Mouse (Mus musculus) spleen, postnatal 4 days (tissue): ENCODE data around the gene Clstn1.

ENCODE experiments used
- DNase-seq, 2 experiments: peaks; one replicate each; pipeline ENCODE4 v3.0.0; 2022; ENCODE audit warnings: low spot score in 2 of 2

Clstn1 gene

GRCm38 (mm10) chr4:149586044-149586782, at the start of gene Clstn1:
Gene Clstn1 (plus strand): TSS chr4:149586468.
- DNase-seq = peak in 1 of 2 experiments; percentile 62

GRCm38 (mm10) chr4:149539441-149539840, 46.8 kb upstream of the Clstn1 start:
- DNase-seq = no peak

- DNase-seq = no peak
Measured at GRCm38 (mm10) chr4:149541935-149542334, 44.3 kb upstream of the Clstn1 start.

DNA sequence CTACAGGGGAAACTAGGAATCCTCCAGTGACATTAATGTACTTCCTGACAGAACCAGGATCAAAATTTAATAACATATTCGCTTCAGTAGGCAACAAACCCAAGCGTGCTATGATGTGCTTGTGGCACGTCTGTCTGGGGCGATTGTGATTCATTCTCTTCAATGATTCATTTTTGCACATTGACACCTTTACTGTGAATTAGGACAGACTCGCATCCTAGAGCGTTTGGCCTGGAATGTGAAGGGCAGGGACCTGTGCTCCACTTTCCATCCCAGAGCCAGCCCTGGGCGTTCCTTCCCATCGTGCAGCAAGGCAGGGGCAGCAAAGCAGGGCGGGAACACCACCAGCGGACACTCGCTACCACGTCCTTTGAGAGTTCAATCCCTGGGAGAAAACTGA, 43.8 kb upstream of the Clstn1 start:
- no peak for DNase-seq

GRCm38 (mm10) chr4:149542927-149543553, 43.2 kb upstream of the Clstn1 start:
- peak; percentile 75 to 91 for DNase-seq

DNA sequence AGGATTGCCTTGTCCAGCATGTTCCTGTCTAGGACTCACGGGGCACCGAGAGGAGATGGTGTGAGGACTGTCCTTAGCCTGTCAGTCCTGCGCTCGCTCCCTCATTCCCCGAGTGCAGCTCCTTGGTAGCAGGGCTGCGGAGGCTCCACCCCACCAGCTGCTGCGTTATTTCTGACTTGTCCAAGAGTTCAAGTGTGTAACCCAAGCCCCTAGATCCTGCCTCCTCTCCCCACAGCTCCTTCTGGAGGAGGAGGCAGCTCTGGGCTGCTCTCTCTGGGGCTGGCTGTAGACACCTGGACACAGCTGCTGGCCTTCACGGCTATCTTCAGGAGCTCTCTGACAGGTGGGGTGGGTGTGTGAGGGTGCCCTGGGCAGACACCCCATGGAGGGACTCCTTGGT, 41.4 kb upstream of the Clstn1 start:
- no peak for DNase-seq

DNA sequence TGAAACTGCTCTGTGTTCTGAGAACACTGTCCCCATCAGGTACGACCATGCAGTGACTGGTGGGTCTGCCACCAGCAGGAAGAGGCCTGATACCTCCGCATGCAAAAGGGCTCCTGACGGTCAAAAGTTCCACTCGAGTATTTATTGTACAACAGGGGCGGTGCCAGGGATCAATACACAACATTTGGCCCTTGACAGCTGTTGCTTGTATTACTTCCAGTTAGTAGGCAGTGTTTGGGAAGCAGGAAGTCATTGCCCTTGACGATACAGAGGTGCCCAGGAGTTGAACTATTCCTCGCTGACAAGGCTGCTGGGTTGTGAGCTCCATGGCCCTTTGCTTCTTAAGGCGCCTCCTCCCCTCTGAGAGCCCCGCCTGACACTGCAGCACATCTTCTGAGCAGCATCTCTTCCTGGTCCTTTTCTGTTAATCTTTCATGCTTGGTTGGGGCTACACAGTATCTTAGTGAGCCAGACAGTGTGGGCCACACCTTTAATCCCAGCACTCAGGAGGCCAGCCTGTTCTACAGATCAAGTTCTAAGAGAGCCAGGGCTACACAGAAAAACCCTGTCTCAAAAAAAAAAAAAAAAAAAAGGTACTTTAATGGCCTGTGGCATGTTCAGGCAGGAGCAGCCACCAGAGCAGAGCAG, 39.3 kb upstream of the Clstn1 start:
- DNase-seq = no peak

DNA sequence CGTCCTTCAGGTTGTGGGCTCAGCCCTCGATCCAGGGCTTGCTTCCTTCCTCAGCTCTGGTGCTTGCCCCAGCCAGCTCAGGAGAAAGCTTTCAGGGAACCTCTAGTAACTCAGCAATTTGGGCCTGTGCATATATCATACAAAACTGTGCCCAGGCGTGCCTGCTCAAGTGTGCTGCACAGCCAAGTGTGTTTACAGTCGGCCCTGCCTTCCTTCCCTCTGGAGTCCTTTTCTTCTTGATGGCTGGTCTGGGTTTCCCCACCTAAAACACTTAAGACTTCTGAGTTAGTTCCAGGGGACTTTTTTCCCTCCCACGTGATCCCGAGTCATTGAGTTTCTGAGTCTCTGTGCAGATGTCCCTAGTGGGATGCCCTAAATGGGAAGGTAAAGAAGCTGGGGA, 38.7 kb upstream of the Clstn1 start:
- no peak for DNase-seq

- DNase-seq = peak; percentile 60 to 78
Measured at GRCm38 (mm10) chr4:149549221-149549925, 36.9 kb upstream of the Clstn1 start.

- DNase-seq = no peak
Measured at GRCm38 (mm10) chr4:149550866-149551265, 35.4 kb upstream of the Clstn1 start.

- no peak for DNase-seq
Measured at GRCm38 (mm10) chr4:149551696-149552095, 34.6 kb upstream of the Clstn1 start.

DNA sequence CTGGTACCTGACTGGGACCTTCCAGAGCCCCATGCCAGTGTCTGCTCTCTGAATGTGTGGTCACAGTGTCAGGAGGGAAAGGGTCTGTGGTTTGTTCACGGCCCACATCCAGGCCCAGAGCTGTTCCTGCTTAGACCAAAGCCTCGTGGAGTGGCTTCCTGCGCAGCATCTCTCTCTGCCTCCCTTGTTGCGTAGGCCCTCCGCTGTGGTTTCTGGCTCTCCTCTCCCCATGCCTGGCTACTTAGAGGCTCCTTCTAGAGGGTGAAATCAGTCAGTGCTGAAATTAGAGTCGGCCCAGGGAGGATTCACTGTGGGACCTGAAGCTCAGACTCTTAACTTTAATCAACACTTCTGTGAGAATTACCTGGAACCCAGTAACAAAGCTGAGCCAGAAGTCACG, 32.4 kb upstream of the Clstn1 start:
- no peak for DNase-seq

DNA sequence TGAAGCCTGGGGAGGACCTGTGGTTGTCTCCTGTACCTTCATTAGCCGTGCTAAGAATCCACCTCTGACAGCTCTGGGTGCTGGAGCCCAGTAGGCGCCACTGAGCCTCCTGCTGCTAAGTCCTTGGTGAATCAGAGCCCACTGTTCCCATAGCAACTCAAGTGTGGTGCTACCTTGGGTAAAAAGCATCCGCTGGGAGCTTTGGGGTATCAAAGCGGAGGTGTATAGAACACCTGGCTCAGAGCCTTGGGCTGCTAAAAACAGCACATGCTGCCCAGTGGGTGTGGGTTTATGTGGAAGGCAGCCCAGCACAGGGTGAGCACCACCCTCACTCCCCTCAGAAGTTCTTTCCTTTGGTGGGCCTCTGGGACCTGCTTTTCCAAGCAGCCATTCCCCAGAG, 30.2 kb upstream of the Clstn1 start:
- peak in 1 of 2 experiments; percentile 53 for DNase-seq

DNA sequence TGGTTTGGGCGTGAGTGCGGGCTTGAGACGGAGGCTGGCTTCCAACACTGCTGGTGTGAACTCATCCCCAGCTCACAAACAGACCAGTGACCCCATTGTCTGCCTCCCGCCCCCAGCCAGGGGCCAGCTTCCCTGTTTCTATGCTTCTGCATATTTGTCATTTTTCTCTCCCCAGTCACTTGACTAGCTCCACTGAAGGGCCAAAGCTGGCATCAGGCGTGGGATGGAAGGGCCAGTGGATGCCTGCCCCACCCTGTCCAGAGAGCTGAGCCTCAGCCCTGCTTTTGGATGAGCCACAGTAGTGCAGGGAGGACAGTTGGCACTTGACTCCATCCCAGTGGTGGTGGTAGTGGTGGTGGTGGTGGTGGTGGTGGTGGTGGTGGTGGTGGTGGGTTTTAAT, 28.4 kb upstream of the Clstn1 start:
- peak in 1 of 2 experiments; percentile 52 for DNase-seq

GRCm38 (mm10) chr4:149558389-149558788, 27.9 kb upstream of the Clstn1 start:
- peak in 1 of 2 experiments; percentile 46 for DNase-seq

DNA sequence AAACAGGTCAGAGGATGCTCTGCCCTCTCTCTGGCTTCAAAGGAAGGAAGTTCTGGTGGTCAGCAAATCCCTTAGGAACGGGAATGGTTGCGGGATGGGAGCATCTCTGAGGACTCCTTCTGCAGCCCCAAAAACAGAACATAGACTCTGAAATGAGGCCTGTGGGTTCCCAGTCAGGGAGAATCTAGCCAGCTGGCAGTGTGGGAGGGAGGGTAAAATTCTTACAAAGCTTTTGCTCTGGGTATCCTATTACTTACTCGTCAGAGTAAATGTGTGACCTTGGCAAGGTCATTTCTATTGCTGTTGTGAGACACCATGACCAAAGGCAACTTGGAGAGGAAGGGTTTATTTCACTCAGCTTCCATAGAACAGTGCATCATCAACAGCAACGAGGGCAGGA, 24.9 kb upstream of the Clstn1 start:
- no peak for DNase-seq

- peak in 1 of 2 experiments; percentile 58 for DNase-seq
Measured at GRCm38 (mm10) chr4:149561986-149562904, 24.0 kb upstream of the Clstn1 start.

GRCm38 (mm10) chr4:149562905-149563347, 23.3 kb upstream of the Clstn1 start:
- DNase-seq = peak in 1 of 2 experiments; percentile 41

DNA sequence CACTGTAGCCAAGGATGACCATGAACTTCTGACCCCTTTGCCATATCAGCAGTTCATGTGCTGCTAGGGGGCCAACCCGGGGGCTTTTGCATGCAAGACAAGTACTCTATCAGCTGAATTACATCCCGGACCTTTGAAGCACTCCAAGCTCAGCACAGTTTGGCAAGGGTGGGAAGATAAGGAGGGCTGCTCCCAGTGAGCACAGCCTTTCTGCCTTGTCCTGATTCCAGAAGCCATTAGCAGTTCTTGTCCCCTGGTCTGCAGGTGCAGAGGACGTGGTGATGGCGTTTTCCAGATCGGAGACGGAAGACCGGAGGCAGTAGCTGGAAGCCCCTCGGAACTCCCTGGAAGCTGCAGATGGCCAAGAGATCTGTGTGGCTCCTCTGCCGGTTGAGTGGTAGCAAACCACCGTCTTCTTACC, 22.3 kb upstream of the Clstn1 start:
- peak in 1 of 2 experiments; percentile 56 for DNase-seq

DNA sequence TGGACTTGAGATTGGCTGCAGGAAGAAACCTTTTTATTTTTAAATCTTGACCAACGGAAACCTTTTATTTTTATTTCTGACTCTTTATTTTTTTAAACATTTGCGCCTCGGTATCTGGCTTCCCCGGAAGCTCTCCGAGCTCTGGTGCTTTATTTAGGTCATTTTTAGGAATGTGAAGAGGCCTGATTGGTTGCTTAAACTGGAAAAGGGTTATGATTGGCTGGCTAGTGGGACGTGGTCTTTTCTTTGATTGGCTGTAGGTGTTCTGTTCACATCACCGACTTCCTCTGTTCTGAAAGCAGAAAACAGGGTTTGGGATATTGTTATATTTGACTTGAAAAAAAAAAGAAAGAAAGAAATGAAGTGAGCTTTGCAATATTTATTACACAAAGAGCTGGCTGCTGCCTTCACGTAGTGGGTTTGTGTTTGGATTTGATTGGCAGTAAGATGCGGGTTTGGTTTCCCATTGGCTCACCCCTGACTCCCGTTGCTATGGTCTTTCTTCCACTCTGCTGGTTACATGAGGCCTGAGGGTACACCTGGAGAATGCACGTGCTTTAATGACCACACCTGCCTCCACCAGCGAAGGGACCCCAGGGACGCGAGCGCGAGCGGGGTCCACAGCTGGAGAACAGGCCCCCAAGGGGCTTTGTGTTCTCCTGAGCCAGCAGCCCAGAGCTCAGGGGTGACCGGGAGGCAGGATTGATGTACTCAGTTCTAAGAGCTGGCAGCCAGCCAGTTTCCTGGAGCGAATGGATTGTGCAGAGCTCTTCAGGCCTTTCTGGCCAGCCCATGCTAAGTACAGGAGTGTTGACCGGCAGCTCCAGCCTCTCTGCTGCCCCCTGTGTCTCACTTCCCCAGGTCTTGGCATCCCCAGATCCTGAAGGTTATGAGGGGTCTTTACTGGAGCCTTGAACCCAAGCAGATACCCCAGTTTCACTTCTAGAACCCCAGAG, 21.5 kb upstream of the Clstn1 start:
- peak in 1 of 2 experiments; percentile 62 for DNase-seq
